Mouse (Mus musculus): ENCODE measurements around the gene Tmem242.

Tmem242 gene

DNA sequence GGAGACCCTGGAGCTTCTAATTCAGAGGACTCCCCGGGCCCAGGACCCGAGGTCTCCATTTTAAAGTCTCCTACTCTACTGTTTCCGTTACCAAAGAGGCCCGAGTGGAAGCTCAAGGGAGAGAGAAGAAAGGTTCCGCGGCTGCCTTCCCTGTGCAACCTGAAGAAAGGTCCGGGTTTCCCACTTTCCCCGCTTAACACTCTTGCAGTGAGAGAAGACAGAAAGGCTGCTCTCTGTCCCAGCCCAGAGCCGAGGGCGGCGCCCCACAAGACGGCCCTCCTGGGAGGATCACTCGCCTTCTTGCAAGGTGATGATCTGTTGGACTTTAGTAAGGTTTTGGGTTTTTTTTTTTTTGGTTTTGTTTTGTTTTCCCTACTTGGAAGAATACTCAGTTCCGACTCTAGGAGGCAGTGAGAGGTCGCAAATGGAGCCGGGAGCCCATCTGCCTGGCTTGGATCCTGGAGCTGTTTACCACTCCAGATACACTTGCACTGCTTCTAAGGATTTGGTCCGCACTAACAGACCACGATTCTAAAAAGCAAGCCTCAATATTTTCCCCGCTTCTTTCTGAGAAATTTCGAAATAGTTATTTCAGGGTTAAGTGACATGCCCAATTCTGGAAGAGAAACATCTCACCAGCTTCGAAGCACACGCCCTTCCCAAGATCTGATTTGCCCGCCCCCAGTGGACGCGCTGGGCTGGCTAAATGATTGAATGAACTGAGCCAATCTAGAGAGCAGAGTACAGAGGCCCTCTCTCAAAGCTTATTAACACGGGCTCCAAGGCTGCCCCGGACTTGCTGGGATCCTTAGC is at the start of gene Tmem242:
Gene Tmem242 (minus strand): TSS at position 101 of the 813 bp plus-strand sequence.
- in situ Hi-C loops (cut with MboI, MseI): loop anchor here (5.0 kb wide), 1 partner anchor 302 kb away; no protein-coding TSS in a partner anchor

DNA sequence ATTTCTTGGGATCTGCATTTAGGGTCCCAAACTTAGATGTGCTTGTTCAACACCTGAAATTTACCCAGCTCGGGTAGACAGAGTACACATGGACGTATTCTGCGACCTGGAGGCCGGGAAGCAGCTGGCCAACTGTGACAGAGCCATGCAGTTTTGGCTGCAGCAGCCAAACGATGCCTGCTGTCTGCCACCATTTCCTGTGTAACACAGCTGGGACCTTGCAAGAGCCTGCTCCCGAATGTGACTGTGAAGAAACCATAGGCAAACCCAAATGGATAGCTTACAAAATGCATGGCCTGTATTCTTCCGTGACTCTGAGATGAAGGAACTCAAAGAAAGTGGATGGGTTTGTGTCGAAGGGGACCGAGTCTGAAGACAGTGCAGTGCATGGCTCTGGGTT is 48.1 kb upstream of the Tmem242 start:
- in situ Hi-C loops (cut with MboI, MseI): no loop called here

DNA sequence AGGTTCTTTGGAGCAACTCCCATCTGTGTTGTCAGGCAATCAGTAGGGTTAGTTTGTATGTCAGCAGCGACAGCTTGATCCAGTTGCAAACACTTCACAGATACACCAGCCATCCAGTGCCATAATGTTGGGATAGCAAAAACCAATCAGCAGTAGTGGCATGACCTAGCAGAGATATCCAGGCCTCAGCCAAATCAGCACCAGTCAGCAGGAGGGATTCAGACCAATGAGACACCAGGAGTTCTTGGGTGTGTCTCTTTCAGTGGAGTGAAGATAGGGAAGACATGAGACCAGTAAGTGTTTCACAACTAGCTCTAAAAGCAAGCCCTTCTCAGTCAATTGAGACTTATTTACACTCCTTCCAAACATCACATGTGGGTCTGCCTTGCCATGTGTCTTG is 44.6 kb upstream of the Tmem242 start:
- in situ Hi-C loops (cut with MboI, MseI): no loop called here

DNA sequence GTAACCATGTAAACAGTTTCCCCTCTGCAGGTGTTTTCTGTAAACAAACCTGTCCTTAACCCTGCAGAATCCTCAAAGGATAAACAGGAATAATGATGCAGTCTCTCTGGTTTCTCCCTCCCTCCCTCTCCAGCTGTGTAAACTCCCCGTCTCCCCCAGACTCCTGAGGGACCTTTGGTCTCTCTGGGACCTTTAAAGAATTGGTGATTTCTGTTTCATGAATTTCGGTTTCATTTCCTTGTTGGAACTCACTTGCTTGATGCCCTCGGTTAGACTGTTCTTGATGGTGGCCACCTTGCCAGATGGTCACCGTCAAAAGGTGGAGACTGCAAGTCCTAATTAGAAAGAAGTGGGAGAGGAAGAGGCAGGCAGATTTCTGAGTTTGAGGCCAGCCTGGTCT is 43.4 kb upstream of the Tmem242 start:
- in situ Hi-C loops (cut with MboI, MseI): no loop called here

DNA sequence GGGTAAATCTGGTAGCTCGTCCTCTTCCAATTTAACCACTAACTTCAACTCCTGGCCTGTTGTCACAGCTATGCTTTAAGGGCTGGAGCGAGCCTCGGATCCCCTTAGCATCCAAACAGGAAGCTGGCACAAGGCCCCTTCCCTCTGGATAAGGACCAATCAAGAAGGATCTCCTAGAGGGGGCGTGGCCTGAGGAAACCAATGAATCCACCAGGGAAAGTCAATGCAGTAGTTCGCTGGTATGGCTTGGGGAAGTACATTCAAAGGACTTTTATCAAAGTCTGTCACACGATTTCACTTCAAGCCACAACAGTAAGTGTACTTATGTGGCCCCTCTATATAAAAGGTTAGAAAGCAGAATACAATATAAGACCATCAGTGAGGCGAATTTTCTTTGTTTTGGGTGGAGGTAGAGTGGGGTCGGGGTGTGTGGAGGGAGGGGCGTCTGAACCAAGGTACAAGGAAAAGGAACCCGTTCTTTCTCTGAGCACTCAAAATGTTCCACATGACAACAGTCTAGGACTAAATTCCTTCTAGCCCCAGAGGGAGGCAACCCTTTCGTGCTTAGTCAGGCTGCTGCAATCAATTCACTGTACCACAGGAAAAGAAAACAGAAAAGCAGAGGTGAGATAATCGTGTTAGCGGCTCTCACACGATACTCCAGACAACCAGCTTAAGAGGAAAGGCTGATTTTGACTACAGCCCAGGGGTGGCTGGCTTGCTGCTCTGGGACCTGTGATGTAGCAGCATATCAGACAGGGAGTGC is 36.1 kb upstream of the Tmem242 start:
- in situ Hi-C loops (cut with MboI, MseI): no loop called here

DNA sequence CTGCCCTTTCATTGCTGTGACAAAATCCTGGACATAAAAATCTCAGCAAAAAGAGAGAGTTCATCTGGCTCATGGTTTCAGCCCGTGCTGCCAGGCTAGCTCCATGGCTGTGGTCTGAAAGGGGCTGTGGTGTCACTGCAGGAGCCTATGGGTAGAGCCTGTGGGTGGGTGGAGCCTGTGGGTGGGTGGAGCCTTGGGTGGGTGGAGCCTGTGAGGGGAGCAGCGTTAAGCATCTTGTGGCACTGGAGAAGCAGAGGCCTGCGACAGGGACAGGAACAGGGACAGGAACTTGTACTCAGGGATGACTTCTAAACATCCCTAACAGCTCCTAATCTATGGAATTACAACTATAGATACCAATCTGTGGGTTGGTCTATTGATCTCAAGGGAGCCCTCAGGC is 32.2 kb upstream of the Tmem242 start:
- in situ Hi-C loops (cut with MboI, MseI): no loop called here

DNA sequence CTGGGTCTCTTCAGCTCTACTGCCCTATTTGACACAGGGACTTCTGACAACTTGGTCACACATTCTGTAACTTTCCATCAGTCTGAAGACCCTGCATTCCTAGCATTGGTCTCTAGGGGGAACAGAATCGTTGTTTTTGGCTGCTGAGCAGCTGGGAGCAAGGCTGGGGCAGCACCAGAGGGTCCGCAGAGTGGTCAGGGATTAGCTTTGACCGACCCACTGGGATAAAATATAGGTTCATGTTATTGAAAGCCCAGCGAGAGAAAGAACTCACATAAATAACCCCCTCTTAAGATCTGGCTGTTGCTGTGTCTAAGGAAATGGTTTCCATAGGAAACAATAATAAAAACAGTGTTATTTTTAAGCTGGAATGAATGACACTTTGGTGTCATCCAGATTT is 27.1 kb upstream of the Tmem242 start:
- in situ Hi-C loops (cut with MboI, MseI): no loop called here

DNA sequence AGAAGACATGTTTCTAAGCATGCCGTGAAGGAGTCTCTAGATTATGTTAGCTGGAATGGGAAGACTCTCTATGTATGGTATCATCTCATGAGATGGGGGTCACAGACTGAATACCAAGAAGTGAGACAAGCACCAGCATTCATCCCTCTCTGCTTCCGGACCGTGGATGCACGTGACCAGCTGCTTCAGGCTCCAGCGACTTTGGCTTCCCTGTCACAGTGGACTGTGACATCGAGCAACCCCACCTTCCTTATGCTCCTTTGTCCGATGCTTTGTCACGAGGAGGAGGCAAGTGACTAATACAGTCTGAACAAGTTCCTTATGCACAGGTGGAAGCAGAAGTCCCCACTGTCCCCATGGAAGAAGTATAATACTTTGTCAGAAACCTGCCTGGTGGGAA is 26.7 kb upstream of the Tmem242 start:
- in situ Hi-C loops (cut with MboI, MseI): no loop called here

DNA sequence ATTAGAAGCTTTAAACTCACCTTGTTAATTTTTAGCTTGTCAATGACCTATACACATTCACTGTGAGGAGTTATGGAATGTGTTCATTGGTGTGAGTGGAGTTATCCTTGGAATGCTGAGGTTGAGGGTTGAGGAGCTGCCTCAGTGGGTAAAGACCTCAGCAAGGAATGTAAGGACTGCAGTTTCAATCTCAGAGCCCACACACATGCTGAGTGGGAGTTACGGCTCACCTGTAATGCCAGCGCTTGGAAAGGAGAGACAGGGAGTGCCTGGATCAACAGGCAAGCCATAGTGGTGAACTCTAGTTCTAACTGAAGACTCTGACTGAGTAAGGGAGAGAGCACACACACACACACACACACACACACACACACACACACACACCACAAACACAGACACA is 23.9 kb upstream of the Tmem242 start:
- in situ Hi-C loops (cut with MboI, MseI): no loop called here

DNA sequence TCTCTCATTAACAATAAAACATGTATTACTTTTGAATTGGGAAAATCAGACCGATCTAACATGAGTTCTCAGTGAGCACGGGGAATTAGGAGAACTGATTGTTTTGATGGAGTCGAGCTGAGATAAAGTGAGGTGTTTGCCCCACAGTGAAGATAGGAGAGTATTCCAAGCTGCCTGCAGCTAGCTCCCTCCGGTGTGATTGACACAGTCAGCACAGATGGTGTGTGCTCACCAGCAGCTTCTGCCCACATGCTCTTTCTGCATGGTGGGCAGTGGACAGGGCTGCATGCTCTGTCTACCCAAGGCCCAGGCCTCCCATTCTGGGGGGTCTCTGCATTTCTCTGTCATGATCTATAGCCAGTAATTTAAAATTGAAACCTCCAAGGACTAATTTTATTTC is 13.6 kb upstream of the Tmem242 start:
- in situ Hi-C loops (cut with MboI, MseI): no loop called here

DNA sequence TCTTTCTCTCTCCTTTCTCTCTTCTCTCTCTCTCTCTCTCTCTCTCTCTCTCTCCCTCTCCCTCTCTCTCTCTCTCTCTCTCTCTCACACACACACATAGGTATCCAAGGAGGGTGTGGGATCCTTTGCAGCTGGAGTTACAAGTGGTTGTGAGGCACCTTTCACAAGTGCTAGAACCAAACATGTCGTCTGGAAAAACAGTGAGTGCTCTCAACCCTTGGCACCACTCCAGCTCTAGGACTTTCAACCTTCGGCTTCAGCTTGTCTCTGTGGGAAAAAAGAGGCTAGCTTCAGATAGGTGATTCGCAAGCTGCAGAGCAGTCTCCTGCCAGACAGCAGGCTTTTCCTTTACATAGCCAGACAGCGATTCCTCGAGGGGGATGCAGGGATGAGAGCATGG is 3.7 kb upstream of the Tmem242 start:
- in situ Hi-C loops (cut with MboI, MseI): loop anchor here (5.0 kb wide), 1 partner anchor 299 kb away; no protein-coding TSS in a partner anchor

DNA sequence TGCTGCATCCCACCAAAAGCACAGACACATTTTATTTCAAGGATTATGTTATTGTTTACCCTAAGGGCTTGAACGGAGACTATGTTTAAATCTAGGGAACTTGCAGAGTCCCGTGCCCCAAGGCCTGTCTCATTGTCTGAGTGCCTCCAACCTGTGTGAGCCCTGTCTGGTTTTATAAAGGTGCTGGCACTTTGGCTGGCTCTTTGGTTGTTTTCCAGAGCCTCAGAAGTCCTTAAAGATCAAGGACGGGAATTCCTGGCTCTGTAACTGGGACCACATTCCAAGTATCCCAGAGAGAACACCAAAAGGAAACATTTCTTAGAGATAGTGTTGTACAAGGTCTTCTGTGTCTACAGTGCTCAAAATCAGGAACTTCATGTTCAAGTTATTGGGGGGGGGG is 3.2 kb upstream of the Tmem242 start:
- in situ Hi-C loops (cut with MboI, MseI): loop anchor here (5.0 kb wide), 1 partner anchor 299 kb away; no protein-coding TSS in a partner anchor

DNA sequence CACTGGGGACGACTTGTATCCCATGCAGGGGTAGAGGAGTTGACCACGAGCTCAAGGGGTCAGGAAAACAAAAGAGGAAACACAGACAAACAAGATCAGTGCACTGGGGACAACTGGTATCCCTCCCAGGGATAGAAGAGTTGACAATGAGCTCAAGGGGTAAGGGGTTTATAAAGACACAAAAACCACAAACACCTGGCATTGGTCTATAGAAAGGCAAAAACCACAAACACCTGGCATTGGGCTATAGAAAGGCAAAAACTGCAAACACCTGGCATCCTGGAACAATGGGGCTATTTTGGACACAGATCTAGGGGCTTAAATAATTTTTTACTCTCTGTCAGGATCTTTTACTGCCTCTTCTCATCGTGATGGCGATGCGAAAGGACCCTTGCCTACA is 2.3 kb upstream of the Tmem242 start:
- in situ Hi-C loops (cut with MboI, MseI): loop anchor here (5.0 kb wide), 1 partner anchor 300 kb away; no protein-coding TSS in a partner anchor

DNA sequence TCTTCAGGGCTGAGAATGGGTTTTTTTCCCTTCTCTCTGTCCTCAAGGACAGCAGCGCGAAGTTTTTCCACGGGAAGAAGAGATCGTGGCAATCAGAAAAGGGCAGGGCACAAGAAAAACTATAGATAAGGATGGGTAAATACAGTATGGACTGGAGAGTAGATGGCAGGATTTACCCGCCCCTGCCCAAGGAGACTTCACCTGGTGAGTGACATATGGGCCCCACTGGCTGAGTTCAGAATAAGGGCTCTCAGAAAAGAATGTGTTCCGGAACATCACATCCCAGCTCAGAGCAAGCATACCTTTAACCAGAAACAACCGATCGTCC is 264 bp downstream of the Tmem242 start:
- in situ Hi-C loops (cut with MboI, MseI): loop anchor here (5.0 kb wide), 1 partner anchor 303 kb away; no protein-coding TSS in a partner anchor

DNA sequence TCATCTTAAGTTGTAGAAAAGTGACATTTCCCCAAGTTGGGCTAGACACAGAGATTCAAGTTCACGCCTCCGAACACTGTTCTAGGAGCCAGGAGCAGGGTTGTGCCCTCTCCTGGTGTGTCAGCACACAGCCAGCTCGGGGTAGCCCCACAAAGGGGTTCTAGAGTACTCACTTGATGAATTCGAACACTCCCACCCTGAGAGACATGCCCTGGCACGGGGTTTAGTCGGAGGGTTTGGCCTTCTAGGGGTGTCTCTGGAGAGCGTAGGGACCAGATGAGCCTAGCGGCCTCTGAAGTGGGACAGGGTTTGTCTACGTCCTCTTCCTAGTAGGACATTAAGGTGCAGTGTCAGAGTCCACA is 10.3 kb downstream of the Tmem242 start:
- in situ Hi-C loops (cut with MboI, MseI): no loop called here

DNA sequence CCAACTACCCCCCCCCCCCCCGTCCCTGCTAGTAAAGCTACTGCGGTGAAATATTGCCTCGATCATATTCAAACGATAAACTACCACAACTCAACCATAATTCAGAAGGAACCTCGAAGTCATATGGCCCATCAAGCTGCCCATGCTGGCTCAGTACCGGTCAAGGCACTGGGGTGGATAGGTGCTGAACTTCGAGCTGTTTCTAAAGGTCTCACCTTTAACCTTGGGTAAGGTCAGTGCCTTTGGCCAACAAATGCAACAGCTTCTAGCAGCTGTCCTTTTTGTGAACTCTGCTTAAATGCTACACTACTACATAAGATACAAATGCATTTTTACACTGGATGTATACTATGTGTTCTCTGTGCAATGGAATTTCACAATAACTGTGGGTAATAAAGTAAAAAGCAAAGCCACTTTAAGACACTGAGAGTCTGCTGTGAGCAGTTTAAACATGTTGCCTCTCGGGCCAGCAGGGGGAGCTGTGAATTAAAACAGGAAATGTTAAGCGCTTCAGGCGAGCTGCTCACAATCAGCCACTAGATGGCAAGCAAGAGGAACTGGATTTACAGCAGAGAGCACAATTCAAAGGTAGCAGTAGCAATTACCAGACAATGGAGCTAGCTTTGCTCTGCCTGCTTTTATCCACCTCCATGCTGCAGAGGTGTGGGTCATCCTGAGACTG is 10.8 kb downstream of the Tmem242 start:
- in situ Hi-C loops (cut with MboI, MseI): no loop called here

DNA sequence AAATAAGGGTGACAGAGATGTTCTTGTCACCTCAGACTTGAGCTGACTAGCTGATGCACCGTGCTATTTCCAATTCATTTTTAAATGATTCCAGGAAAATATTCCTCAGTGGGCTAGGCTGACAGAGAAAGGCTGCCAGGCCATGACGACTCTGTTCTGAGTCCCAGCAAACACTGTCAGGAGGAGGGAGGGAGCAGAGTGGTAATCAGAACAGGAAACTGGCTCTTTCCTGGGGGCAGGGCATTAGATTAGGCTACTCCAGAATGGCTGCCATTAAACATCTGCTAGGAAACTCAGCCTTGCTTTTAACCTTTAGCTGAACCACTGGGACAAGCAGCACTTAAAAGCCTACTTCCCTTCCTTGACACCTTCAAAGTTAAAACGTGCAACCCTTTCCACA is 14.9 kb downstream of the Tmem242 start:
- in situ Hi-C loops (cut with MboI, MseI): no loop called here

DNA sequence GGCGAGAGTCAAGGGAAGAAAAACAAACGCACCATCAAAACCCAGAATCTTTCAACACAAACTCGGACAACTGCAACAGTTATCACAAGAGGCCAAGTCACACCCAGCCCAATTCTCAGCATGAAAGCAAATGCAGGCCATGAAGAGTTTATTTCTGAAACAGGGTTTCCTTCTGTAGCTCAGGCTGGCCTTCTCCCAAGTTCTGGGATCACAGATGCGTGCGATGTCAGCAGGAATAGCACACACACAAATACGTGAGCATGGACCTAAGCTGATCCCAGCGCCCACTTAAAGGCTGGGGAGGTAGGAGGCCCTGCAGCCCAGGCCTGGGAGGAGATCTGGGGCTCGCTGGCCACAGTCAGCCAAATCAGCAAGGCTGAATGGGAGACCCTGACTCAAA is 15.9 kb downstream of the Tmem242 start:
- in situ Hi-C loops (cut with MboI, MseI): no loop called here

DNA sequence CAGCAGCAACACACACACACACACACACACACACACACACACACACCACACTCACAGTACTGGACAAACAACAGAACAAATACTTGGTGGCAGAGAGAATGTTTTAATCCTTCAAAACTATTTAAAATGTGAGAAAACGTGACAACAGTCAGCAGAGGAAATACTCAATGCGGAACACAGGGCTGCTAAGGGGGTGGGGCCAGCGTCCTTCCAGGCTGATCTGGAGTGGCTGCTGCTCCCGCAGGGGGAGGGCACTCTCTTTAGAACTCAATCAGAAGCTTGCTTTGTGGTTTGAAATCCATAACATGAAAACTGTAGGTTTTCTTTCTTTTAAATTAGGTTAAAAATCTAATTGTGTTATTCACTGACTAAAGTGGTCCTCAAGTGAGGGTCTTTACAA is 18.2 kb downstream of the Tmem242 start:
- in situ Hi-C loops (cut with MboI, MseI): no loop called here

DNA sequence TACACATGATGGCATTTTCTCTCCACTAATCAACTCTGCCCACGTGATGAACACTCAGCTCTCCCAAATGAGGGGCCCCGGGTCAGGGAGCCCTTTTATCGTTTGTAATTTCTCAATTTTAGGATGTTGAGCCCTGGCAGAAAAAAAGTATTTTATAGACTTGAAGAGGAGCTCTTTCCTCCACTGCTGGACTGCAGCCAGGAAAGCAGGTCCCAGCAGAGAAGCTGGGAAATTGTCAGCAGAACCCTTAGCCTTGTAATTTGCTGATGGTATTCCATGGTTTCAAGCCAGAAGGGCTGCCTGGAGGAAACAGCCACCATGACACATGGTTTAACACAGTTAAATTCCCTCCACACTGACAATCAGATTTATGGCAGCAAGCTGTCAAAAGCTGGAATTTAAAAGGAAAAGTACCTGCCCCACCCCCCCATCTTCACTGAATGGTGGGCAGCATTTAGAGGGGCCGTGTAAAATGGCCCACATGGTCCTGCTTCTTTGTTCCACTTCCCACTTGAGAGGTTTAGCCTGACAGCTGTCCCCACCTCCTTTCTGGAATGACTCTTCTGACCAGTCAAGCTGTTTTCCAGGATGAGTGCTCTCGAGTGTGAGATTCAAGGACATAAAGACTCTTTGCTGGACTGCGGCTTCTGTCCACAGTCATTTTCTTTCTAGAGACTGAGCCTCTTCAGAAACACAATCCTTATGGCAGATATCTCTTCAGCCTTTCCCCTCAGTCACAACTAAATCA is 20.1 kb downstream of the Tmem242 start:
- in situ Hi-C loops (cut with MboI, MseI): no loop called here

DNA sequence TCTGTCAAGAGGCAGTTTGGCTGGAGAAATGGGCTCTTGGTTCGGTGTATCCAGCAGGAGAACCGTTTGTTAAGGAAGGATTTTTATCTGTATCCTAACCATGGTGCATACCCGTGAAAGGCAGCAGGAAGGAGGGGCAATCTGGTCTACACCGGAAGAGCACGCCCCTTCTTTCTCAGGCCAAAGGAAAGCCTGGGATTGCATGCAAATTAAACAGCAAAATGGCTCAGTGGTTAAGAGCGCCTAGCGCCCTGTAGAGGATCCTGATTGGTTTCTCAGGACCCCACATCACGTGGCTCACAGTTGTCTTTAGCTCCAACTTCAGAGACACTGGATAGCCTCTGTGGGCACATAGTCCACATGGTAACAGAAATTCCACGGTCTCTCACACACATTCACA is 21.0 kb downstream of the Tmem242 start:
- in situ Hi-C loops (cut with MboI, MseI): no loop called here

DNA sequence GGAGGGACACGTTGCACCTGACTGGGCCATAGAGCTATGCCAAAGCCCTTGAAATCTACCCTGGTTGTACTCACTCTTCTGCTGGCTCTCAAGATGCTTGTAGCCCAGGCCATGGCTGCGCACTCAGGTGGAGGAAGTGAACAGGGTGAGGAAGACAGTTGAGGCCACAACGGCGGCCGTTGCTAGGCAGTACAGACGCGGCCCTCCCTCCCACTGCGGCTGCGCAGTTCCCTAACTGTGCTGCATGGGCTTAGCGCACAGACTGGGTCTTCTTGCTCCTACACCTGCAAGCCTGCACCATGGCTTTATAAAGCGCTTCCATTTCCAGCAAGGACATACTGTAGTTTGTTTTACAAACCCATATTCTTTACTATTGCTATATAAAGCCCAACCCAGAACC is 21.5 kb downstream of the Tmem242 start, which contains the start of gene Ldhal6b:
Gene Ldhal6b (minus strand): TSS at position 223 of the 400 bp plus-strand sequence.
- in situ Hi-C loops (cut with MboI, MseI): no loop called here

Data from T-helper 1 cell (primary cell).